Mouse (Mus musculus): ENCODE data around the gene Gm44790. TPM values are rescaled to one million over a fixed set of nuclear protein-coding genes. Genes with fewer than 3 reads are reported as not detected.
A peak's percentile ranks its signal among the peaks of the same experiment; 100 is the strongest.

Gene Gm44790
- polyA plus RNA-seq, 2 experiments = 0.77 to 1.5 TPM

- Histone ChIP-seq H3K36me3 (ENCODE audit: control insufficient read depth, insufficient read depth, low read length) (peaks cover 5% of the 10 kb centered on the region), H3K27me3 (ENCODE audit: control insufficient read depth, insufficient read depth, low read length) (no peaks in the 10 kb centered on the region), H3K4me2 (replicated peaks; ENCODE audit: low read depth, low read length, severe bottlenecking) (no peak overlapping the region), H3K4me1 (ENCODE audit: control insufficient read depth, insufficient read depth, low read length) (peaks cover 20% of the 10 kb centered on the region), H3K27ac (replicated peaks; ENCODE audit: low read depth, low read length) (no peak overlapping the region), H3K9ac (ENCODE audit: low read depth, low read length, severe bottlenecking) (no peak overlapping the region), H3K9me3 (ENCODE audit: control insufficient read depth, low read length) (no peaks in the 10 kb centered on the region), H3K4me3 (replicated peaks; ENCODE audit: low read length) (no peak overlapping the region)
- DNase-seq (ENCODE audit: low spot score) = no peak
- ATAC-seq (ENCODE audit: low FRiP score, low read depth) = no peak
- WGBS = 83% methylated on average over 2 of the region's 2 CpGs
- TF ChIP-seq POLR2A (IDR thresholded peaks at IDR 0.05; ENCODE audit: borderline replicate concordance, extremely low read depth, insufficient read depth, insufficient read length) = no peak
Measured at GRCm38 (mm10) chr6:86398986-86399385, 27.5 kb upstream of the Gm44790 start.

- H3K4me1 ChIP-seq (ENCODE audit: control insufficient read depth, insufficient read depth, low read length) = peaks cover 19% of the 10 kb centered on the region
- H3K9me3 ChIP-seq (ENCODE audit: control insufficient read depth, low read length) = no peaks in the 10 kb centered on the region
- WGBS = 75% methylated on average over 2 of the region's 2 CpGs
- ATAC-seq (ENCODE audit: low FRiP score, low read depth) (no peak), DNase-seq (ENCODE audit: low spot score) (no peak)
- no peak overlapping the region for H3K27ac ChIP-seq (replicated peaks; ENCODE audit: low read depth, low read length)
- no peaks in the 10 kb centered on the region for H3K36me3 ChIP-seq (ENCODE audit: control insufficient read depth, insufficient read depth, low read length)
- H3K27me3 ChIP-seq (ENCODE audit: control insufficient read depth, insufficient read depth, low read length) = no peaks in the 10 kb centered on the region
- H3K9ac ChIP-seq (ENCODE audit: low read depth, low read length, severe bottlenecking) = no peak overlapping the region
- no peak overlapping the region for H3K4me3 ChIP-seq (replicated peaks; ENCODE audit: low read length)
- H3K4me2 ChIP-seq (replicated peaks; ENCODE audit: low read depth, low read length, severe bottlenecking) = no peak overlapping the region
- TF ChIP-seq POLR2A (IDR thresholded peaks at IDR 0.05; ENCODE audit: borderline replicate concordance, extremely low read depth, insufficient read depth, insufficient read length) = no peak
Measured at GRCm38 (mm10) chr6:86399995-86400394, 26.5 kb upstream of the Gm44790 start.

- H3K36me3 ChIP-seq (ENCODE audit: control insufficient read depth, insufficient read depth, low read length) = no peaks in the 10 kb centered on the region
- H3K27ac ChIP-seq (replicated peaks; ENCODE audit: low read depth, low read length) = no peak overlapping the region
- no peak for ATAC-seq (ENCODE audit: low FRiP score, low read depth)
- no peaks in the 10 kb centered on the region for H3K27me3 ChIP-seq (ENCODE audit: control insufficient read depth, insufficient read depth, low read length)
- H3K4me3 ChIP-seq (replicated peaks; ENCODE audit: low read length) = peak overlapping the region; percentile 16
- H3K9me3 ChIP-seq (ENCODE audit: control insufficient read depth, low read length) = no peaks in the 10 kb centered on the region
- peak overlapping the region; percentile 9; the same call in 1 of the 2 replicates for H3K9ac ChIP-seq (ENCODE audit: low read depth, low read length, severe bottlenecking)
- H3K4me2 ChIP-seq (replicated peaks; ENCODE audit: low read depth, low read length, severe bottlenecking) = peak overlapping the region; percentile 39
- H3K4me1 ChIP-seq (ENCODE audit: control insufficient read depth, insufficient read depth, low read length) = peaks cover 9% of the 10 kb centered on the region
- TF ChIP-seq POLR2A (IDR thresholded peaks at IDR 0.05; ENCODE audit: borderline replicate concordance, extremely low read depth, insufficient read depth, insufficient read length) = no peak
- peak; percentile 89 for DNase-seq (ENCODE audit: low spot score)
- 5% methylated on average over 9 of the region's 9 CpGs for WGBS
Measured at GRCm38 (mm10) chr6:86400972-86401371, 25.5 kb upstream of the Gm44790 start.

- WGBS = 37% methylated on average over 12 of the region's 12 CpGs
- 0 out of 2 replicates have a peak overlapping the region, but pooled peaks have one; percentile 18 for H3K9ac ChIP-seq (ENCODE audit: low read depth, low read length, severe bottlenecking)
- DNase-seq (ENCODE audit: low spot score) (peak; percentile 33), ATAC-seq (ENCODE audit: low FRiP score, low read depth) (no peak)
- no peak overlapping the region for H3K27ac ChIP-seq (replicated peaks; ENCODE audit: low read depth, low read length)
- peaks cover 14% of the 10 kb centered on the region for H3K4me1 ChIP-seq (ENCODE audit: control insufficient read depth, insufficient read depth, low read length)
- H3K36me3 ChIP-seq (ENCODE audit: control insufficient read depth, insufficient read depth, low read length) = peaks cover 12% of the 10 kb centered on the region; the same call in 1 of the 2 replicates
- peak overlapping the region; percentile 41 for H3K4me2 ChIP-seq (replicated peaks; ENCODE audit: low read depth, low read length, severe bottlenecking)
- H3K27me3 ChIP-seq (ENCODE audit: control insufficient read depth, insufficient read depth, low read length) = no peaks in the 10 kb centered on the region
- H3K9me3 ChIP-seq (ENCODE audit: control insufficient read depth, low read length) = no peaks in the 10 kb centered on the region
- no peak for TF ChIP-seq POLR2A (IDR thresholded peaks at IDR 0.05; ENCODE audit: borderline replicate concordance, extremely low read depth, insufficient read depth, insufficient read length)
- H3K4me3 ChIP-seq (replicated peaks; ENCODE audit: low read length) = peak overlapping the region; percentile 67
Measured at GRCm38 (mm10) chr6:86402681-86403607, 23.5 kb upstream of the Gm44790 start.

GRCm38 (mm10) chr6:86403728-86404099 is 22.7 kb upstream of the Gm44790 start:
- WGBS = under 1% methylated on average over 15 of the region's 15 CpGs
- DNase-seq (ENCODE audit: low spot score) (peak; percentile 88), ATAC-seq (ENCODE audit: low FRiP score, low read depth) (peak; percentile 82)
- Histone ChIP-seq H3K27ac (replicated peaks; ENCODE audit: low read depth, low read length) (peak overlapping the region; percentile 99), H3K4me1 (ENCODE audit: control insufficient read depth, insufficient read depth, low read length) (peaks cover 14% of the 10 kb centered on the region), H3K36me3 (ENCODE audit: control insufficient read depth, insufficient read depth, low read length) (peaks cover 12% of the 10 kb centered on the region; the same call in 1 of the 2 replicates), H3K27me3 (ENCODE audit: control insufficient read depth, insufficient read depth, low read length) (no peaks in the 10 kb centered on the region), H3K4me3 (replicated peaks; ENCODE audit: low read length) (peak overlapping the region; percentile 67), H3K9me3 (ENCODE audit: control insufficient read depth, low read length) (no peaks in the 10 kb centered on the region), H3K9ac (ENCODE audit: low read depth, low read length, severe bottlenecking) (peak overlapping the region; percentile 98), H3K4me2 (replicated peaks; ENCODE audit: low read depth, low read length, severe bottlenecking) (peak overlapping the region; percentile 41)
- no peak for TF ChIP-seq POLR2A (IDR thresholded peaks at IDR 0.05; ENCODE audit: borderline replicate concordance, extremely low read depth, insufficient read depth, insufficient read length)
